Mouse (Mus musculus) C2C12 (cell line): ENCODE measurements at regions not wholly inside any gene's neighbourhood (a gene's known extent, or its start where the extent isn't known, plus 50 kb on each side); places are given as distances from the start of the nearest gene placed in this dataset.

Experiments used
- CEBPB ChIP-seq: IDR thresholded peaks from one replicate; pipeline ENCODE4 v1.6.1; 2011; ENCODE audit warnings: low read depth, mild to moderate bottlenecking, control low read depth, moderate library complexity
- CTCF ChIP-seq: IDR thresholded peaks from one replicate; pipeline ENCODE4 v1.5.1; 2011; ENCODE audit not compliant: control insufficient read depth, insufficient read depth, insufficient read length
- FOSL1 ChIP-seq: IDR thresholded peaks from one replicate; pipeline ENCODE4 v1.8.0; 2011; ENCODE audit warnings: mild to moderate bottlenecking, low read length; ENCODE audit not compliant: poor library complexity, insufficient read depth, severe bottlenecking
- MAX ChIP-seq: IDR thresholded peaks from one replicate; pipeline ENCODE4 v1.6.1; 2011; ENCODE audit warnings: mild to moderate bottlenecking, control low read depth
- MYOD1 ChIP-seq: IDR thresholded peaks from one replicate; pipeline ENCODE4 v1.6.1; 2011; ENCODE audit warnings: low read depth; ENCODE audit not compliant: control insufficient read depth, insufficient read length
- MYOG ChIP-seq: IDR thresholded peaks from one replicate; pipeline ENCODE4 v1.6.1; 2011; ENCODE audit not compliant: control insufficient read depth, insufficient read length; ENCODE audit errors: extremely low read depth
- USF1 ChIP-seq: IDR thresholded peaks from one replicate; pipeline ENCODE4 v1.6.1; 2011; ENCODE audit warnings: low read depth, mild to moderate bottlenecking, control low read depth, moderate library complexity

DNA sequence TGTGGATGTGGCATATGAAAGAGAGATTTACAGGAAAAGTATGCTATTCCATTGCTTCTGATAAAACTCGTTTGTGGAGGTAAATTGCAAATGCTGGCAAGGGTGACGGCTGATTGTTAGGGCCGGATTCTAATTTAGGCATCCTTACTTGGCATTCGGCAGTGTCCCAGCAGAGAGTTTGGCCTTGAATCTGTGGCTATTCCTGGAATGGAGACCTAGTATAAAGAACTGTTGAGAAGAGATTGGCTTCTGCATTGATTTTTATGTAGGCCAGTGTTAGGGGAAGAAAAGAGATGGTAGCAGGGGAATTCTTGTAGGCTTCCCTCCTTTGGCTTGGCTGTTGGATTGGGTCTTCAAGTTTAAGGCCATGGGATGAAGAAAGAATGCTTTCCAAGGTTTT is 293.4 kb downstream of the Hace1 start:
- TF ChIP-seq CTCF: no peak
- TF ChIP-seq MAX: no peak
- TF ChIP-seq MYOG: no peak
- no peak for TF ChIP-seq FOSL1
- TF ChIP-seq USF1: no peak
- TF ChIP-seq MYOD1: no peak
- TF ChIP-seq CEBPB: no peak
